Mouse (Mus musculus) heart, postnatal 0 days (tissue): Measurements from ENCODE around the gene Tmed1. TPM values are rescaled to one million over a fixed set of nuclear protein-coding genes. Genes with fewer than 3 reads are reported as not detected.
"Not testable (repeated sequence)": the region's sequence is repeated elsewhere in the genome, so short reads cannot be mapped to it uniquely, and the experiment has no call there.

Source experiments
- ATAC-seq: fragments of 200-750 bp; cut with Nextera tagmentation; 2 replicates; pipeline ENCODE4 v1.8.0; 2017; ENCODE audit warnings: low read depth, moderate number of reproducible peaks, moderate library complexity; ENCODE audit not compliant: insufficient read depth
- DNase-seq: peaks from one replicate; pipeline ENCODE4 v3.0.0-alpha.2; 2016; ENCODE audit warnings: low spot score
- H3K27ac ChIP-seq: fragments of 300-500 bp; sonication (generic); 2 replicates; pipeline ENCODE4 v1.5.1; 2014; ENCODE audit warnings: low read depth, mild to moderate bottlenecking
- H3K27me3 ChIP-seq: fragments of 300-500 bp; sonication (generic); 2 replicates; pipeline ENCODE4 v1.6.1; 2014; ENCODE audit warnings: low read length, mixed read lengths; ENCODE audit not compliant: control insufficient read depth, insufficient read depth
- H3K36me3 ChIP-seq: fragments of 300-500 bp; sonication (generic); replicated peaks from 2 replicates; pipeline ENCODE4 v1.6.1; 2014; ENCODE audit warnings: low read length, mixed read lengths; ENCODE audit not compliant: control insufficient read depth, insufficient read depth
- H3K4me1 ChIP-seq: fragments of 300-500 bp; sonication (generic); 2 replicates; pipeline ENCODE4 v1.6.1; 2014; ENCODE audit warnings: antibody characterized with exemption; ENCODE audit not compliant: control insufficient read depth, insufficient read depth
- H3K4me2 ChIP-seq: fragments of 300-500 bp; sonication (generic); 2 replicates; pipeline ENCODE4 v1.6.1; 2014; ENCODE audit warnings: low read depth, mild to moderate bottlenecking, low read length, moderate library complexity
- H3K4me3 ChIP-seq: fragments of 300-500 bp; sonication (generic); 2 replicates; pipeline ENCODE4 v1.5.1; 2014; ENCODE audit warnings: low read depth, low read length
- H3K9ac ChIP-seq: fragments of 300-500 bp; sonication (generic); replicated peaks from 2 replicates; pipeline ENCODE4 v1.6.1; 2014; ENCODE audit warnings: low read depth, low read length, mixed read lengths
- H3K9me3 ChIP-seq: fragments of 300-500 bp; sonication (generic); replicated peaks from 2 replicates; pipeline ENCODE4 v1.6.1; 2016; ENCODE audit warnings: low read length; ENCODE audit not compliant: control insufficient read depth
- CTCF ChIP-seq: IDR thresholded peaks from 2 replicates; pipeline ENCODE4 v1.5.1; 2016; ENCODE audit warnings: antibody characterized with exemption, control low read depth, low read depth
- EP300 ChIP-seq: IDR thresholded peaks from 2 replicates; pipeline ENCODE4 v1.6.1; 2016; ENCODE audit warnings: antibody characterized with exemption, low read depth
- WGBS: fragments of 180-500 bp; shearing (Covaris S2); extraction: QIAGEN DNeasy Blood & Tissue Kit; methylation state at CpG from one replicate; pipeline ENCODE4 v1.1.7; 2014; 5-methylcytosine and 5-hydroxymethylcytosine counted together
- polyA plus RNA-seq: library from polyadenylated mRNA; unstranded; fragments of >200 nt; fragmentation: Nextera tagmentation; extraction: Ambion mirVana; gene quantifications from 2 replicates; pipeline ENCODE4 v1.2.1, GENCODE M21; 2015
- total RNA-seq: library from RNA; depleted of rRNA; stranded (reverse); fragments of >200 nt; gene quantifications from 2 replicates; pipeline ENCODE4 v1.2.3, GENCODE M21; 2014; ENCODE audit warnings: low replicate concordance

Tmed1 gene
- total and polyA plus RNA-seq, 2 experiments from 2014 or later = 70.5 to 83.7 TPM

DNA sequence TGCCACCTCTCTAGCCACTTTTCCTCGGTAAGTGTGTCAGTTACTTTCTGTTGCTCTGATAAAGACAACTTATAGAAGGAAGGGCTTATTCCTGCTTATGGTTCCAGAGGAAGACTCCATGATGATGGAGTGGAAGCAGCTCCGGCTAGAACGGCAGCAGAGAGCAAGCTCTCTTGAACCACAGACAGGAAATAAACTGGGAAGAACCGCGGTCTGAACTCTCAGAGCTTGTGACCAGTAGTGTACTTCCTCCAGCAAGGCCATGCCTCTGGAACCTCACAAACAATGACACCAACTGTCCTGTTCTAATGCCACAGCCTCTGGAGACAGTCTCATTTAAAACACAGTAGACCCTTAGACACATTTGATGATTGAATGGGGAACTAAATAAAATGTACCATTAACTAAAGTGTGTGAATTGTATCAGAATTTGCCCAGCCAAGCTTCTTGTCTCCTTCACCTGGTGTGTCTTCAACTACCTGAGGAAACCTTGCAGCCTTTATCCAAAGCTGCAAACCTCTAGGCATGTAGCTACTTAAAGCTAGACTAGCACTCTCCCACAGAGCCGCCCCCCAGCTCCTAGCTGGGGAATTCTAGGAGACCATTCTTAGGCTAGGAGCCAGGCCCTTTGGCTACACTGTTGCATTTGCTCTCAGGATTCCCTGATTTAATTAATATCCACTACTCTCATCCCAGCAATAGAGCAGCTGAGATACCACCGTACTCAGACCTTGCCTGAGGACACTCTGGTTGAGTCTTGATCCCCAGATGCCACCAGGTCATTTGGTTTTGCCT is 15.3 kb upstream of the Tmed1 start:
- 71% methylated on average over 7 of the region's 7 CpGs for WGBS
- DNase-seq (no peak), ATAC-seq (no peak)

DNA sequence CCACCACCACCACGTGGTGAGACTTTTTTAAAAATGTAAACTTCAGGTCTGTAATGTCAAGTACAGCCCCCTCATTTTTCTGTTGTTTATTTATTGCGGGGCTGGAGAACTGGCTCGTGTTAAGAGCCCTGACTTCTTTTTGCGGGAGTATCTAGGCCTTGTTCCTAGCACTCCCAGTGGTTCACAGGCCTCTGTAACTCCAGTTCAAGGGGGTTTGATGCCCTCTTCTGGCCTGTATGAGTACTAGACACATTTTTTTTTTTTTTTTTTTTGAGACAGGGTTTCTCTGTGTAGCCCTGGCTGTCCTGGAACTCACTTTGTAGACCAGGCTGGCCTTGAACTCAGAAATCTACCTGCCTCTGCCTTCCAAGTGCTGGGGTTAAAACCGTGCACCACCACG is 8.6 kb upstream of the Tmed1 start:
- not testable (repeated sequence) for H3K27ac ChIP-seq, H3K4me3 ChIP-seq, H3K9ac ChIP-seq, ATAC-seq, DNase-seq, H3K36me3 ChIP-seq, H3K27me3 ChIP-seq, H3K9me3 ChIP-seq, H3K4me2 ChIP-seq, H3K4me1 ChIP-seq
- 85% methylated on average over 6 of the region's 6 CpGs for WGBS

More for the DNA sequence above, 15.3 kb upstream of the Tmed1 start:
- H3K36me3 ChIP-seq = no peaks in the 10 kb centered on the region
- no peak overlapping the region for H3K4me2 ChIP-seq
- no peak overlapping the region for H3K9ac ChIP-seq
- H3K4me1 ChIP-seq = no peaks in the 10 kb centered on the region
- H3K27me3 ChIP-seq = no peaks in the 10 kb centered on the region
- TF ChIP-seq EP300 (no peak), CTCF (no peak)
- no peak overlapping the region for H3K27ac ChIP-seq
- H3K4me3 ChIP-seq = no peak overlapping the region
- H3K9me3 ChIP-seq = no peaks in the 10 kb centered on the region

- no peak for TF ChIP-seq CTCF
- TF ChIP-seq EP300 = no peak
- 68% methylated on average over 6 of the region's 6 CpGs for WGBS
- no peaks in the 10 kb centered on the region for H3K9me3 ChIP-seq
Observed at GRCm38 (mm10) chr9:21517947-21518495, 8.0 kb upstream of the Tmed1 start.

DNA sequence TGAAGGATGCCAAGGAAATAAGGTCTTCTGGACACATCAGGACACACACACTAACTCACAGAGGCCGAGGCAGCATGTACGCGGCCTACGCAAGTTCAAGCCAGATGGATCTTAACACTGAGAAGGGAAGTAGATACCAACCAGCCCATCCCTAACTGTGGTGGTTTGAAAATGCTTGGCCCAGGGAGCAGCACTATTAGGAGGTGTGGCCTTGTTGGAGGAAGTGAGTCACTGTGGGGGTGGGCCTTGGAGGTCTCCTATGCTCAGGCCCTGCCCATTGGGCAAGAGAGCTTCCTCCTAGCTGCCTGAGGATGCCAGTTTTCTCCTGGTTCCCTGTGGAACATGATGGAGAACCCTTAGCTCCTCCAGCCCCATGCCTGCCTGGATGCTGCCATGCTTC is 3.4 kb upstream of the Tmed1 start:
- Histone ChIP-seq H3K36me3 (0 out of 2 replicates have a peak, but pooled peaks cover 4% of the 10 kb centered on the region), H3K27ac (no peak overlapping the region), H3K4me1 (peaks cover 14% of the 10 kb centered on the region; the same call in 1 of the 2 replicates), H3K4me3 (no peak overlapping the region), H3K9me3 (no peaks in the 10 kb centered on the region), H3K4me2 (no peak overlapping the region), H3K27me3 (no peaks in the 10 kb centered on the region), H3K9ac (no peak overlapping the region)
- ATAC-seq (no peak), DNase-seq (no peak)
- TF ChIP-seq EP300 (no peak), CTCF (no peak)
- WGBS = 100% methylated on average over 4 of the region's 4 CpGs

More at GRCm38 (mm10) chr9:21517947-21518495, 8.0 kb upstream of the Tmed1 start:
- Histone ChIP-seq H3K36me3 (no peaks in the 10 kb centered on the region), H3K4me3 (no peak overlapping the region), H3K9ac (no peak overlapping the region), H3K4me2 (no peak overlapping the region), H3K27me3 (no peaks in the 10 kb centered on the region), H3K27ac (no peak overlapping the region), H3K4me1 (no peaks in the 10 kb centered on the region)
- no peak for ATAC-seq
- DNase-seq = no peak

DNA sequence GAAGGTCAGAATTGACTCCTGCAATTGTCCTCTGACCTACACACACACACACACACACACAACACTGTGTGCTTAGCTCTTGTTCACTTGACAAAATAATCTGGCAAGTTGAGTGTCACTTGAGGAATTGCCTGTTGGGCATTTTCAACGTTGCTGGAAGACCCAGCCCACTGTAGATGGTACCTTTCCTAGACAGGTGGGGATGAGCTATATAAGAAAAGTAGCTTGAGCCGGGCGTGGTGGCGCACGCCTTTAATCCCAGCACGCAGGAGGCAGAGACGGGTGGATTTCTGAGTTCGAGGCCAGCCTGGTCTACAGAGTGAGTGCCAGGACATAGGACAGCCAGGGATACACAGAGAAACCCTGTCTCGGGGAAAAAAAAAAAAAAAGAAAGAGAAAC is 1.0 kb upstream of the Tmed1 start:
- Histone ChIP-seq H3K27ac (peak overlapping the region; percentile 91), H3K4me1 (peaks cover 14% of the 10 kb centered on the region; the same call in 1 of the 2 replicates), H3K36me3 (peaks cover 26% of the 10 kb centered on the region), H3K9me3 (no peaks in the 10 kb centered on the region), H3K9ac (0 out of 2 replicates have a peak overlapping the region, but pooled peaks have one; percentile 54), H3K4me2 (peak overlapping the region; percentile 71), H3K4me3 (0 out of 2 replicates have a peak overlapping the region, but pooled peaks have one; percentile 79), H3K27me3 (no peaks in the 10 kb centered on the region)
- DNase-seq (no peak), ATAC-seq (no peak)
- WGBS = 80% methylated on average over 9 of the region's 9 CpGs
- TF ChIP-seq EP300 (no peak), CTCF (no peak)
